Mouse (Mus musculus) ES-E14 (cell line): Measurements from ENCODE around the gene Tmem59. TPM values are rescaled to one million over a fixed set of nuclear protein-coding genes. Genes with fewer than 3 reads are reported as not detected.

Source experiments
- DNase-seq: peaks from one replicate; pipeline ENCODE4 v3.0.0-alpha.2; 2013; ENCODE audit warnings: low read depth, low spot score
- H3K27ac ChIP-seq: 2 replicates; pipeline ENCODE4 v1.5.1; 2012; ENCODE audit warnings: low read depth, mild to moderate bottlenecking, low read length, moderate library complexity, mixed read lengths; ENCODE audit not compliant: poor library complexity, insufficient read depth, severe bottlenecking
- H3K36me3 ChIP-seq: 2 replicates; pipeline ENCODE4 v1.6.1; 2012; ENCODE audit warnings: mild to moderate bottlenecking, low read length, moderate library complexity, mixed read lengths; ENCODE audit not compliant: control insufficient read depth, poor library complexity, insufficient read depth, severe bottlenecking
- H3K4me1 ChIP-seq, 2 experiments: fragments of 150-350 bp in 1 of 2; sonication (generic) in 1 of 2; 2 replicates each; pipeline ENCODE4 v1.6.1; 2012; ENCODE audit warnings: low read length in 2 of 2, mild to moderate bottlenecking in 1 of 2, mixed read lengths in 1 of 2; ENCODE audit not compliant: control insufficient read depth in 2 of 2, insufficient read depth in 2 of 2, poor library complexity in 1 of 2
- H3K4me3 ChIP-seq, 2 experiments: fragments of 150-350 bp in 1 of 2; sonication (generic) in 1 of 2; 2 replicates each; pipeline ENCODE4 v1.5.1; 2012; ENCODE audit warnings: low read length in 2 of 2, low read depth in 1 of 2, mild to moderate bottlenecking in 1 of 2, mixed read lengths in 1 of 2; ENCODE audit not compliant: insufficient read depth in 1 of 2, poor library complexity in 1 of 2, severe bottlenecking in 1 of 2
- H3K9ac ChIP-seq: 2 replicates; pipeline ENCODE4 v1.6.1; 2012; ENCODE audit warnings: low read depth, mild to moderate bottlenecking, low read length, mixed read lengths; ENCODE audit not compliant: poor library complexity, insufficient read depth, severe bottlenecking
- H3K9me3 ChIP-seq: fragments of 150-350 bp; sonication (generic); 2 replicates; pipeline ENCODE4 v1.6.1; 2012; ENCODE audit warnings: low read depth, mild to moderate bottlenecking, low read length; ENCODE audit not compliant: control insufficient read depth, insufficient read depth
- CHD2 ChIP-seq: IDR thresholded peaks from 2 replicates; pipeline ENCODE4 v1.6.1; 2014; ENCODE audit warnings: mild to moderate bottlenecking, low read depth, low read length, inconsistent platforms
- HCFC1 ChIP-seq: IDR thresholded peaks from 2 replicates; pipeline ENCODE4 v1.6.1; 2012; ENCODE audit warnings: low read length, inconsistent platforms, borderline replicate concordance; ENCODE audit not compliant: insufficient read depth
- MAFK ChIP-seq: IDR thresholded peaks from 2 replicates; pipeline ENCODE4 v1.6.1; 2014; ENCODE audit warnings: mild to moderate bottlenecking, low read depth, low read length, inconsistent platforms; ENCODE audit not compliant: insufficient read depth
- ZC3H11A ChIP-seq: IDR thresholded peaks from 2 replicates; pipeline ENCODE4 v1.6.1; 2012; ENCODE audit warnings: low read depth, mild to moderate bottlenecking, inconsistent platforms, low read length, borderline replicate concordance
- ZNF384 ChIP-seq: IDR thresholded peaks from 2 replicates; pipeline ENCODE4 v1.6.1; 2012; ENCODE audit warnings: low read depth, low read length, inconsistent platforms
- in situ Hi-C, 2 experiments: fragments of 600-800 bp; cut with MboI; formaldehyde crosslinking; loops; one replicate each; pipeline ENCODE4 v1.15.1; 2025; ENCODE audit warnings: low sequenced_read_pairs in 2 of 2, inconsistent platforms in 1 of 2; ENCODE audit not compliant: unreplicated experiment in 2 of 2
- total RNA-seq: library from RNA; depleted of rRNA; stranded (reverse); fragments of 300-350 nt; gene quantifications from 2 replicates; pipeline ENCODE4 v1.2.3, GENCODE M21; 2012

Gene Tmem59
- total RNA-seq, 1 experiment = 249 TPM

DNA sequence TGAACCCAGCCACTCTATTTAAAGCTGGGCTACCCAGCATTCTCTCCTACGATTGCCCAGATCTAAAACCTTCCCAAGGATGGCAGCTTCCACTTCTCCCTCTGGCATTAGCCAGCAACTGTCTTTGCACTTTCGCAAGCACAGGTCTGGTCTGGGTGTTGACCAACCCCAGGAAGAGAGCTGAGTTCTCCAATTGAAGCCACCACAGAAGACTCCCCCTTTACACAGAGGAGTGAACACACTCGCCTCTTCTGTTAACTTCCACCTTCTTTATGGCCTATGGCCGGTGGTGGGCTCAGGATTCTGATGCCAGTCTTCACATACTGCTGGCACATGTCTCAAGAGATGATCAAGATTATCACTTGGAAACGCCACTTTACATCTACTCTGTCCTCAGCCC lies 10.4 kb upstream of the Tmem59 start:
- Histone ChIP-seq H3K4me3 (no peak overlapping the region), H3K9ac (no peak overlapping the region), H3K36me3 (peaks cover 6% of the 10 kb centered on the region; the same call in 1 of the 2 replicates), H3K27ac (no peak overlapping the region), H3K4me1 (no peaks in the 10 kb centered on the region), H3K9me3 (no peaks in the 10 kb centered on the region)
- TF ChIP-seq ZC3H11A = no peak
- TF ChIP-seq MAFK = no peak
- no peak for TF ChIP-seq CHD2
- TF ChIP-seq HCFC1 = no peak
- no peak for TF ChIP-seq ZNF384
- in situ Hi-C loops = loop anchor here in 1 of 2 experiments (10.0 kb wide), 1 partner anchor 353 kb away; no protein-coding TSS in a partner anchor
- no peak for DNase-seq

DNA sequence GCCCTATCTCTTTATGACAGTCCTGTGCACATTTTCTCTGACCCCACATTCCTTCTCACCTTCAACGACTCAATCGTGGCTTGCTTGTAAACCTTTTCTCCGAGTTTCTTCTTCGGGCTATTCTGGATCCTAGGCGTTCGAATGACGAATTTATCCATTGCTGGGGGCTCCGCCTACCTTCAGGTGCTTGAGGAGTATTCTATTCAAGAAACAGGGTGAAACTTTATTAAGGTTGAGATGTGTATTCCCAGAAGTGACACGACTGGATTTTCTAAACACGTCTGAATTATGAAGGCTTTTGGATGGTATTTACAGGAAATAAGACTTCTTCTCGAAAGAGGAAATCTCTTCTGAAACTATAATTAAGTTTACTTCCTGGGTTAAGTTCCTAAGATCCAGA lies 693 bp upstream of the Tmem59 start:
- Histone ChIP-seq H3K4me1 (peaks cover 4 to 6% of the 10 kb centered on the region in 2 experiments; a peak in 3 of 4 replicates), H3K27ac (no peak overlapping the region), H3K4me3 (peak overlapping the region; percentile 76 to 100), H3K9ac (peak overlapping the region; percentile 89; the same call in 1 of the 2 replicates), H3K9me3 (no peaks in the 10 kb centered on the region), H3K36me3 (0 out of 2 replicates have a peak, but pooled peaks cover under 1% of the 10 kb centered on the region)
- TF ChIP-seq ZC3H11A (no peak), ZNF384 (no peak), MAFK (no peak), CHD2 (no peak), HCFC1 (no peak)
- DNase-seq = no peak
- in situ Hi-C loops = no loop called here

DNA sequence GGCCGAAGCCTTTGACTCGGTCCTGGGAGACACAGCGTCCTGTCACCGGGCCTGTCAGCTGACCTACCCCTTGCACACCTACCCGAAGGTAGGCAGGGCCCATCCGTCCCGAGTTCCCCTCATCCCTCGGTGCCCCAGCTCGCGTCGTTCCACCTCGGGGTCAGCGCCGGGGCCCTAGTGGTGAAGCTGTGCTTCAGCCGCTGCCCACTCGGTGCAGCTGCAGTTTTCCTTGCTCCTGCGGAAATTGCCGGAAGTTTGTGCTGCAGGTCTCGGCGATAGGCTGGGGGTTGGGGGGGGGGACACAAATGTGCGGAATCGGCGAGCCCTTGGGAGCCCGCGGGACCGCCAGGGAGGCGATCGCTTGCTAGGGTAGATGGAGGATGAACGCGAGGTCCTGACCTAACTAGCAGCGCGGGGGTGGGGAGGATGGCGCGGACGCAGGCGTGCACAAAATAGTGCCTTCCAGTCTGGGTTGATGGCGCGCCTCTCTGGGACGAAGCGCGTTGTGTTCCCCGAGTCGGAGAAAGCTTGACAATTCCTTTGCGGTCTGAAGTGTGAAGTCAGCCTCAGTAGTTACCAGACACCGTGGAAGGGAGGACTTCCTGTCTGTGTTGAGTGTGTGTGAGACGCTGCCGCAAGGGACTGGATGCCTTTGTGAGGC lies 761 bp downstream of the Tmem59 start, which contains the start of gene Tceanc2:
Tceanc2 (minus strand) TSS at position 287 of the 661 bp plus-strand sequence.
- H3K36me3 ChIP-seq = no peaks in the 10 kb centered on the region
- H3K4me3 ChIP-seq = peak within 1 kb of the TSS; percentile 76 to 100
- no peak for TF ChIP-seq ZC3H11A
- TF ChIP-seq MAFK = no peak
- TF ChIP-seq CHD2 = no peak
- TF ChIP-seq HCFC1 = no peak
- TF ChIP-seq ZNF384 = no peak
- peaks cover 4 to 8% of the 10 kb centered on the region in 2 experiments; a peak in 3 of 4 replicates for H3K4me1 ChIP-seq
- no peaks in the 10 kb centered on the region for H3K9me3 ChIP-seq
- in situ Hi-C loops = no loop called here
- H3K9ac ChIP-seq = peak within 1 kb of the TSS; percentile 89
- H3K27ac ChIP-seq = peak within 1 kb of the TSS; percentile 91
- DNase-seq = no peak

DNA sequence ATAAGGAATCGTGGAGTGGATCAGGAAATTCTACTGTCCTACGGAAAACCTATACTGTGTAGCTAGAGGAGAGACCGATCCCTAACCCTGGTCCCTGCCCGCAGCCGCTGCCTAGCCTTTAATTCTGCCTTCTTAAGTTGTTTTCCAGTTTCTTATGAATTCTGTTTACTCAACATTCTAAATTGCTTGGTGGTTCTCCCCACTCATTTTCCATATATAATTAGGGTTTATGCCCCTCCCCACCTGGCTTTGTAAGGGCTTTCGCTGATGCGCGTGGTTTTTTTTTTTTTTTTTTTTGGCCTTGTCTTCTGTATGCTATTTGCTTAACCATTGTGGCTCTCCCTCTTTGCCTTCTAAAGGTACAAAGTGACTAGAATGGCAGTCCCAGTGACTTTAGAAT lies 1.4 kb downstream of the Tmem59 start:
- in situ Hi-C loops = no loop called here
- H3K36me3 ChIP-seq = no peaks in the 10 kb centered on the region
- TF ChIP-seq ZNF384 (peak; percentile 42; the same call in 1 of the 2 replicates), CHD2 (no peak)
- H3K9me3 ChIP-seq = no peaks in the 10 kb centered on the region
- peak overlapping the region; percentile 76 to 100 for H3K4me3 ChIP-seq
- H3K9ac ChIP-seq = peak overlapping the region; percentile 79
- peak overlapping the region; percentile 63; the same call in 1 of the 2 replicates for H3K27ac ChIP-seq
- peaks cover 4 to 8% of the 10 kb centered on the region in 2 experiments; a peak in 3 of 4 replicates for H3K4me1 ChIP-seq
- DNase-seq = no peak
